Mouse (Mus musculus): Measurements from ENCODE around the gene Bcas1.

DNA sequence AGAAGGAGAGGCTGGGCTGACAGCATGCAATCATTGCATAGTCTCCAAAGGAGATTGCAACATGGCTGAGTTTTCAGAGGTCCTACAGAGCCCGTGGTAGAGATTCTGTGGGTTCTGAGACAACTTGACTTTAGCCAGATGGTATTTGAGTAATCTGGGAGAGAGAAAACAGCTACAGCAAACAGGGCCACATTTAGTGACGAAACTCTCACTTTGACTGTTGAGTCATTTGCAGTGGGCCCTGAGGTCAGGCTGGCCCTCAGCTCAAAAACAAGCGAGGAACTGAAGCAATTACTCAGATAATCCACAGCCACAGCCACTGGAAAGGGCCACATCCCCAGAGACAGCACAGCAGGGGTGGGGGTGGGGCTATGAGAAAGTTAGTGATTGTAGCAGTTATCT lies 105.6 kb downstream of the Bcas1 start:
- TF ChIP-seq CTCF (IDR thresholded peaks at IDR 0.05; ENCODE audit: low read depth) (no peak), EP300 (optimal IDR thresholded peaks at IDR 0.05) (no peak)
